Mouse (Mus musculus): ENCODE data around the gene Suco.

GRCm38 (mm10) chr1:161779057-161779456 is 97.4 kb downstream of the Suco start:
- TF ChIP-seq CTCF (IDR thresholded peaks at IDR 0.05; ENCODE audit: low read depth, low read length), result no peak
- TF ChIP-seq TAL1 (conservative IDR thresholded peaks at IDR 0.05; ENCODE audit: low read depth, low read length), result no peak
- no peak for TF ChIP-seq GATA1 (IDR thresholded peaks at IDR 0.05; ENCODE audit: borderline replicate concordance, low read length)
- no peak for TF ChIP-seq POLR2AphosphoS5 (IDR thresholded peaks at IDR 0.05; ENCODE audit: insufficient replicate concordance, low read depth, low read length)
- no peak for TF ChIP-seq GATA2 (IDR thresholded peaks at IDR 0.05; ENCODE audit: borderline replicate concordance, low read depth, low read length)
